Mouse (Mus musculus) kidney, postnatal 0 days (tissue): ENCODE data around the gene Wdr20. TPM values are rescaled to one million over a fixed set of nuclear protein-coding genes. Genes with fewer than 3 reads are reported as not detected.

ENCODE experiments used
- ATAC-seq: fragments of 200-750 bp; cut with Nextera tagmentation; replicated peaks from 2 replicates; pipeline ENCODE4 v1.8.0; 2017; ENCODE audit warnings: low read depth, moderate number of reproducible peaks, moderate TSS enrichment, moderate library complexity; ENCODE audit not compliant: low FRiP score
- DNase-seq: peaks from one replicate; pipeline ENCODE4 v3.0.0-alpha.2; 2016; ENCODE audit warnings: low spot score
- H3K27ac ChIP-seq: fragments of 300-500 bp; sonication (generic); 2 replicates; pipeline ENCODE4 v1.5.1; 2014; ENCODE audit warnings: mild to moderate bottlenecking
- H3K27me3 ChIP-seq: fragments of 300-500 bp; sonication (generic); 2 replicates; pipeline ENCODE4 v1.6.1; 2014; ENCODE audit warnings: low read length, mixed read lengths; ENCODE audit not compliant: insufficient read depth
- H3K36me3 ChIP-seq: fragments of 300-500 bp; sonication (generic); 2 replicates; pipeline ENCODE4 v1.6.1; 2014; ENCODE audit warnings: low read length, mixed read lengths; ENCODE audit not compliant: insufficient read depth
- H3K4me1 ChIP-seq: fragments of 300-500 bp; sonication (generic); replicated peaks from 2 replicates; pipeline ENCODE4 v1.6.1; 2014; ENCODE audit warnings: antibody characterized with exemption, low read length, mixed read lengths; ENCODE audit not compliant: insufficient read depth
- H3K4me2 ChIP-seq: fragments of 300-500 bp; sonication (generic); 2 replicates; pipeline ENCODE4 v1.6.1; 2014; ENCODE audit warnings: mild to moderate bottlenecking, low read length, moderate library complexity, mixed read lengths
- H3K4me3 ChIP-seq: fragments of 300-500 bp; sonication (generic); replicated peaks from 2 replicates; pipeline ENCODE4 v1.5.1; 2014; ENCODE audit warnings: low read depth, low read length
- H3K9ac ChIP-seq: fragments of 300-500 bp; sonication (generic); 2 replicates; pipeline ENCODE4 v1.6.1; 2014; ENCODE audit warnings: low read depth, low read length
- H3K9me3 ChIP-seq: fragments of 300-500 bp; sonication (generic); replicated peaks from 2 replicates; pipeline ENCODE4 v1.6.1; 2016; ENCODE audit warnings: low read length, inconsistent platforms, mixed read lengths
- CTCF ChIP-seq: IDR thresholded peaks from 2 replicates; pipeline ENCODE4 v1.5.1; 2016; ENCODE audit warnings: antibody characterized with exemption, low read depth, mild to moderate bottlenecking, moderate library complexity
- WGBS: fragments of 180-500 bp; shearing (Covaris S2); extraction: QIAGEN DNeasy Blood & Tissue Kit; methylation state at CpG from one replicate; pipeline ENCODE4 v1.1.7; 2014; 5-methylcytosine and 5-hydroxymethylcytosine counted together
- polyA plus RNA-seq: library from polyadenylated mRNA; unstranded; fragments of >200 nt; fragmentation: Nextera tagmentation; extraction: Ambion mirVana; gene quantifications from 2 replicates; pipeline ENCODE4 v1.2.1, GENCODE M21; 2015

The Wdr20 gene
- polyA plus RNA-seq, 1 experiment from 2014 or later = 18.6 TPM

DNA sequence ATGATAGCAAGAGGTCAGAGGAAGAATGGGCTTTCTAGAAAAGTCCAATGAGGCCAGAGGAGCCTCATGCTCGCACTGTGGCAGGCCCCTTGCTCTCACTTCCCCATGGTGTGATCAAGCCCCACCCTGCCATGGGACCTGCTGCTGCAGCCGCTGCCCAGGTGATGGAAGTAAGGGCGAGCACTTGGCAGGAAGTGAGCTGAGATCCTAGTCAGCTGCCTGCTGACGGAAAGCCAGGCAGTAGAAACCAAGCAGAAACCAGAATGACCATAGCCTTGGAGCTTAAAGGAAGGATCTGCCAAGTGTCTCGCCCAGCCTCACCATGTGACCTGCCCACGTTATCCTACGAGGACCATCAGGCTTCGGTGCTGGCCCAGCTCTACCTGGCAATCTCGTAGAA lies 75.4 kb downstream of the Wdr20 start:
- Histone ChIP-seq H3K27me3 (no peaks in the 10 kb centered on the region), H3K4me1 (no peaks in the 10 kb centered on the region), H3K4me3 (no peak overlapping the region), H3K9me3 (no peaks in the 10 kb centered on the region), H3K36me3 (peaks cover 6% of the 10 kb centered on the region; the same call in 1 of the 2 replicates), H3K9ac (no peak overlapping the region), H3K27ac (no peak overlapping the region), H3K4me2 (no peak overlapping the region)
- WGBS = 87% methylated on average over 9 of the region's 9 CpGs
- DNase-seq (no peak), ATAC-seq (no peak)
- no peak for TF ChIP-seq CTCF

DNA sequence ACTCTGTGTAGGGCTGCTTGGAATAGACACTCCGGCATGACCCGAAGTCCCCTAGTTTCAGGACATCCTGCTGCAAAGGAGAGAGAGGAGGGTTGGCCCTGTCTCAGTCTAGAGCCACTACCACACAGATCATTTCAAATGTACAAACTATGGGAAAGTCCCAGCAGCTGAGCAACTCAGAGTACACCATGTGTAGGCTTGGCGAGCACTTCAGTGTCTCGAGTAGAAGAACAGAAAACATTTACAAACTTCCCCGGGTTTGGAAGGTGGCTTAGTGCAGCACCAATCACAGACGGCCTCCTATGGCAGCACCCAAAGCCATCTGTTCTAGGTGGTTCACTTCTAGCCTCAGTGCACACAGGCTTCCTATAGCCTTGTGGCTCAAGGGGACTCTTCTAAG lies 75.9 kb downstream of the Wdr20 start:
- no peak overlapping the region for H3K9ac ChIP-seq
- WGBS = 96% methylated on average over 6 of the region's 6 CpGs

DNA sequence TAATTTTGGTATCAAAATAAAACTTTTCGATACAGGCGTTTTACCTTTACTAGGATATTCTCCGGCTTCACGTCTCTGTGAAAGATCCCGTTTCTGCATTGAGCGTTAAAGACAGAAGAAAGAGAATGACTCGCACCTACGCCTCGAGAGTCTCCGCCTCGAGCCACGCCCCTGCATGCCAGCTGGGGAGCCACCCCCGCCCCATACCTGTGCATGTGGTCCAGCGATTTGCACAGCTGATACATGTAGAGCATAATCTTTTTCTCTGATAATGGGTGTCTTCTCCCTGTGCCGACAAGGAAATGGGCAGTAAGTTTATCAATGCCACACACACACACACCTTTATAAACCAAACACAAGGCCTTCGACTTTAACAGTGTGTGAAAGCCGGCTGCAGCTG lies 77.2 kb downstream of the Wdr20 start:
- Histone ChIP-seq H3K27ac (no peak overlapping the region), H3K4me2 (no peak overlapping the region), H3K36me3 (peaks cover 6% of the 10 kb centered on the region; the same call in 1 of the 2 replicates), H3K9ac (no peak overlapping the region), H3K9me3 (no peaks in the 10 kb centered on the region), H3K4me3 (no peak overlapping the region), H3K4me1 (no peaks in the 10 kb centered on the region), H3K27me3 (no peaks in the 10 kb centered on the region)
- no peak for TF ChIP-seq CTCF
- ATAC-seq (no peak), DNase-seq (no peak)
- 66% methylated on average over 17 of the region's 17 CpGs for WGBS

More for the DNA sequence above, 75.9 kb downstream of the Wdr20 start:
- Histone ChIP-seq H3K4me2 (no peak overlapping the region), H3K4me1 (no peaks in the 10 kb centered on the region), H3K27ac (no peak overlapping the region), H3K36me3 (peaks cover 6% of the 10 kb centered on the region; the same call in 1 of the 2 replicates), H3K4me3 (no peak overlapping the region), H3K27me3 (no peaks in the 10 kb centered on the region), H3K9me3 (no peaks in the 10 kb centered on the region)
- DNase-seq = no peak
- no peak for ATAC-seq
- TF ChIP-seq CTCF = no peak

DNA sequence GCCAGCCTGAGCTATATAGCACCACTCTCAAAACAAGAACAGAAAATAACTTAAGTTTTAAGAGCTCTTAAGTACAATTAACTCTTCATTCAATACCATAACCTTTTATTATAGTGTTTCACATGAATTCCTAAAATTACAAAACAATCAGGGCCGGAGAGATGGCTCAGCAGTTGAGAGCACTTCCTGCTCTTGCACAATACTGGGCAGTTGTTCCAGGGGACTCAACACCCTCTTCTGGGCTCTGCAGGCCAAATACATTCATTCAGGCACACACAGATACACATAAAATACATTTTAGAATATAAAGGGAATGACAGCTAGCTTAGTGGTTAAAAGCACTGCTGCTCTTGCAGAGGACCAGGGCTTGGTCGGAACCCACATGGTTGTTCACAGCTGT lies 79.1 kb downstream of the Wdr20 start:
- TF ChIP-seq CTCF = no peak
- no peaks in the 10 kb centered on the region for H3K9me3 ChIP-seq
- H3K36me3 ChIP-seq = peaks cover 6% of the 10 kb centered on the region; the same call in 1 of the 2 replicates
- H3K4me3 ChIP-seq = no peak overlapping the region
- DNase-seq (no peak), ATAC-seq (no peak)
- no peak overlapping the region for H3K9ac ChIP-seq
- no peak overlapping the region for H3K27ac ChIP-seq
- no peak overlapping the region for H3K4me2 ChIP-seq
- H3K4me1 ChIP-seq = no peaks in the 10 kb centered on the region
- H3K27me3 ChIP-seq = no peaks in the 10 kb centered on the region
- WGBS = 84% methylated on average over 2 of the region's 2 CpGs

DNA sequence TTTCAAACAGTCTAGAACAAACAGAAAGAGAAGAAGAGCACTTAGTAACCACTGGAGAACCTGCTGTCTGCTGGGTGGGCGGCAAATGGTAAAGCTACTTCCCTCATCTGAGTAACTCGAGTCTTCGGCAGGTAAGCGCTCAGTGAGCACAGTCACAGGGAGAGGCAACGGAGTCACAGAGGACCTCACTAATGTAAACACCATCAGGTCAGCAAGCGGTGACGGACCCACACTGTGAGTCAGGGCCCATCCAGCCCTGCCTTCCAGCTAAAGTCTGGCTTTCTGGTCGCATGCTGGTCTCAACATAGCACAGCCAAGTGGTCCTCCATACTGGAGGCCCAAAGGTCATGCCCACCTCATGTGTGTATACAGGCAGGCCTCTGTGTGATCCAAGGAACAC lies 81.6 kb downstream of the Wdr20 start:
- no peak overlapping the region for H3K4me2 ChIP-seq
- H3K9me3 ChIP-seq = no peaks in the 10 kb centered on the region
- 74% methylated on average over 8 of the region's 8 CpGs for WGBS
- no peaks in the 10 kb centered on the region for H3K4me1 ChIP-seq
- H3K27me3 ChIP-seq = no peaks in the 10 kb centered on the region
- no peak overlapping the region for H3K4me3 ChIP-seq
- no peak overlapping the region for H3K27ac ChIP-seq
- no peak overlapping the region for H3K9ac ChIP-seq
- no peaks in the 10 kb centered on the region for H3K36me3 ChIP-seq
- TF ChIP-seq CTCF = no peak
- DNase-seq (no peak), ATAC-seq (no peak)

DNA sequence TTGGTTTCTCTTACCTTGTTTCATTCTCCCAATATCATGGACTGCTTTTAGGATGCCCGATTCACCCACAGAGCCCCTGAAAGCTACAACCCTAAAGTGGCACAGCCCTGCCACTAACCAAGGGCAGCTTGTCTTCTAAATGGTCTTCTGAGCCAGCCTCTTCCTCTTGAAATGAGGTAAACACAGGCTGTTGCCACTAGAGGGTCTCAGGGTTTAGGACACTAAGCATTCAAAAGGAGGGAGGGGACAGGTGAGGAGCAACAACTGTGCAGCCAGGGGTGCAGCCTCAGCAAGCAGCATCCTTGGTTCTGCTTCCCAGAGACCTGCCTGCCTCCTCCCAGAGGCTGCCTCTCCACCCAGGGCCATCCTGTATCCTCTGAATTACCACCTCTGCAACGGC lies 84.0 kb downstream of the Wdr20 start:
- WGBS = 76% methylated on average over 2 of the region's 2 CpGs
- DNase-seq (peak; percentile 11), ATAC-seq (no peak)
- H3K9me3 ChIP-seq = no peaks in the 10 kb centered on the region
- no peak overlapping the region for H3K9ac ChIP-seq
- no peak overlapping the region for H3K4me2 ChIP-seq
- no peak overlapping the region for H3K4me3 ChIP-seq
- no peaks in the 10 kb centered on the region for H3K4me1 ChIP-seq
- TF ChIP-seq CTCF = peak; percentile 34; the same call in 1 of the 2 replicates
- no peaks in the 10 kb centered on the region for H3K36me3 ChIP-seq
- H3K27ac ChIP-seq = no peak overlapping the region
- H3K27me3 ChIP-seq = no peaks in the 10 kb centered on the region

DNA sequence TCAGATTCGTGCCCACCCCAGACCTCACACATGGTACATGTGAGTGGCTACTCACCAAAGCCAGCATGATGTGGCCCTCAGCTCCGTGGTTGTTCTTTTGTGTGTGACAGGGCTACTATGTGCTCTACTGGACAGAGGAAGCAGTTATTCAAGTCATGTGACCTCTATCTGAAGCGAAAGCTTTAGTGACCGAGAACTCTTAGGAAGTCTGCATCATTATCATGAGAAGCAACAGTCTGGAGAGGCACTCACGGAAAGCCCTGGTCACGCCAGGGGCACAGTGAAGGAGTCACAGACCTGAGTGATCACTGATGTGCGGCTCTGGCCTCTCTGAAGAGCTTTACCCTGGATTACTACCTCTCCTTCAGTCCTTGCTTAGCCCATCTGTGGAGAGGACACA lies 84.6 kb downstream of the Wdr20 start:
- Histone ChIP-seq H3K9me3 (no peaks in the 10 kb centered on the region), H3K4me1 (no peaks in the 10 kb centered on the region), H3K27me3 (no peaks in the 10 kb centered on the region), H3K36me3 (no peaks in the 10 kb centered on the region), H3K4me3 (no peak overlapping the region), H3K4me2 (no peak overlapping the region), H3K9ac (no peak overlapping the region), H3K27ac (no peak overlapping the region)
- ATAC-seq (no peak), DNase-seq (no peak)
- 70% methylated on average over 7 of the region's 7 CpGs for WGBS
- no peak for TF ChIP-seq CTCF
